Mouse (Mus musculus) gastrocnemius, postnatal 25 days (tissue): ENCODE measurements around the gene Gm21988. TPM values are rescaled to one million over a fixed set of nuclear protein-coding genes. Genes with fewer than 3 reads are reported as not detected.
A peak's percentile ranks its signal among the peaks of the same experiment; 100 is the strongest.

ENCODE experiments used
- DNase-seq: peaks from one replicate; pipeline ENCODE4 v3.0.0; 2022
- total RNA-seq, 2 experiments: library from RNA; stranded (reverse); gene quantifications; 1 replicate in 1 of 2; 2 replicates in 1 of 2; pipeline ENCODE4 v1.2.3; 2021

Gm21988 gene
- total RNA-seq, 2 experiments from 2014 or later, result 2.4 to 3.0 TPM

DNA sequence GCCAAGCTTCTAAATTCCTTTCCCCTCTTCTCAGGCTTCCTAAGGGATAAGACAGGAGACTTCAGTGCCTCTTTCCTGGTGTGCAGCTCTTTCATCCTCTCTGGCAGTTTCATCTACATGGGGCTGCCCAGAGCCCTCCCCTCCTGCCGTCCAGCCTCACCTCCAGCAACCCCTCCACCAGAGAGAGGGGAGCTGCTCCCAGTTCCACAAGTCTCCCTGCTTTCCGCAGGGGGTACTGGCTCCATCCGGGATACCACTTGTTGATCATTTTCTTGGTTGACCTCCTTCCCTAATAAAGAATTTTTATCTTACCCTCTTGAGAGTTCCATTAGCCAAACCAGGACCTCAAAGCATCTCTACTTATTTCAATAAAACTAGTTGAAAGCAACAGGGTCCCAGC is 23.5 kb downstream of the Gm21988 start:
- DNase-seq, result no peak

DNA sequence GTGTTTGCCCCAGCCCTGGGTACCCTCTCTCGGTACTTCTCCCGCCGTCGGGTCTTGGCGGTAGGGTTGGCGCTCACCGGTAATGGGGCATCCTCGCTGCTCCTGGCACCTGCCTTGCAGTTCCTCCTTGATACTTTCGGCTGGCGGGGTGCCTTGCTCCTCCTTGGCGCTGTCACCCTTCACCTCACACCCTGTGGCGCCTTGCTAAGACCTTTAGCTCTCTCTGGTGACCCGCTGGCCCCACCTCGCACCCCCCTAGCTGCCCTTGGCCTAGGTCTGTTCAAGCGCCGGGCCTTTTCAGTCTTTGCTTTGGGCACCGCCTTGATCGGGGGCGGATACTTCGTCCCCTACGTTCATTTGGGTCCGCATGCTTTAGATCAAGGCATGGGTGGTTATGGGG is 24.3 kb downstream of the Gm21988 start:
- DNase-seq, result no peak

DNA sequence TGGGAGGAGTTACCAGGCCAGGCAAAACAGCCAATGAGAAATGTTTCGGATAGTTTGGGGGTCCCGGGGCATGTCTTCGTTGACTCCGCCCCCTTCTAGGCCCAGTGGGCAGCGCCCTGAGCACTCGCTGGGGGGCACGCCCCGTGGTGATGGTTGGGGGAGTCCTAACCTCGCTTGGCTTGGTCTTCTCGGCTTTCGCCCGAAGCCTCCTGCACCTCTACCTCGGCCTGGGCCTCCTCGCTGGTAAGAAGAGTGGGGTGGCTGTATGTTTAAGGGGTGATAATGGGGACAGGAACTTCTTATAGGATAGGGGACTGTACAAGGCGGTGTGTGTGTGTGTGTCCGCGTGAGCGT is 24.8 kb downstream of the Gm21988 start:
- DNase-seq, result no peak

DNA sequence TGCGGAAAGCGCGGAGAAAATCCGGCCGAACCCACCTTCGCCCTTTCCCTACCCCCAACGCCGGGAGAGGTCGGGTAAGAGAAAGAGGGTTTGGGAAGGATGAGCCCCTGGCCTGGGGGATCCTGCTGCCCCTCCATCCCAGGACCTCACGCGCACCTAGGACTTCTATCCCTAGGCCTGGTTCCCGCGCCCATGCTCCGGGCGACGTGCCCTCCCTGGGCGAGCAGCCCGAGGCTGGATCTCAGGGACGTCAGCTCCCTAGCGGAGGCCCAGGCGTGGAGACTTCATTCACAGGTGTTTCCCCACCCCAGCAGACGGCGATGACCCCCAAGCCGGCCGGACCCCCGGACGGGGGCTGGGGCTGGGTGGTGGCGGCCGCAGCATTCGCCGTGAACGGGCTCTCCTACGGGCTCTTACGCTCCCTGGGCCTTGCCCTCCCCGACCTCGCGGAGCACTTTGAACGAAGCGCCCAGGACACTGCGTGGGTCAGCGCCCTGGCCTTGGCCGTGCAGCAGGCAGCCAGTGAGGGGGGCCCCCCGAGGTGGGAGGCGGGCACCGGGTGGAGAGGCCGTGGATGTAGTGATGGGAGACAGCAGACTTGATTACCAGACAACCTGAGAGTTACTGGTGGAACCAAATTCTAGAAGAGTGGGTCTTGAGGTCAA is 25.3 kb downstream of the Gm21988 start:
- DNase-seq, result no peak

DNA sequence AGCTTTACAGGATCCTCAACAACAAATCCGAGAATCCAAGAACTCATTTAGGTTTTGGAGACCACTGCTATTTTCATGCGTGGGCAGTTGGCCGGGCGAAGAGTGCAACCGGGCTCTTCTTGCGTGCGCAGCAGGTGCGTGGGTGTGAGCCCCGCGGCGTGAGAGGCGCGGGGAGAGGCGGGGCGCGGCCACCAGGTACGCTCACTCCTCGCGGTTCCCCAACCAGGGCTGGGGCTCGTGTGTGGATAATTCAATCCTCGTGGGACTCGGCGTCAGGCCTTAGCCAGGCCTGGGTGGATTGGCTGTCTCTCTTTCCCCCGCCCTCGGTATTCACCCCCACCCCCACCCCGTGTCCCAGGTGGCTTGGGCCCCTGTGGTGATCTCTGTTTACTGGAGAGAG is 25.9 kb downstream of the Gm21988 start:
- DNase-seq, result no peak

DNA sequence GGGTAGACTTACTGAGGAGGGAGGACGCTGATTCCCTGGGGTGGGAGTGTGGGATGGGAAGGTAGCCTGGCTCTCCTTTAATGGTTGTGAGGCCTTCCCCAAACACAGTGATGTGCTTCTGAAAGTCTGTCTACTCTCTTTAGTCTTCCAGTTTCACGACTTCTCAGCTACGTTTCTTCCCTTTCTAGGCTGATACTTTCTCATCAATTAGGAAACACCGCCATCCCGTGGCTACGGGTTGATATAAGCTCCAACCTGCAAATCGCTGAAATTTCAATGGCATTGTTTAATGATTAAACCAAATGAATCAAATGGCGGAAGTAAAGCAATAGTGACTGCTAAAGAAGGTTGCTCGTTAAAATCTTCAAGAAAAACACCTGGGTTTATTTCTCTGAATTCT is 26.7 kb downstream of the Gm21988 start:
- DNase-seq, result no peak

DNA sequence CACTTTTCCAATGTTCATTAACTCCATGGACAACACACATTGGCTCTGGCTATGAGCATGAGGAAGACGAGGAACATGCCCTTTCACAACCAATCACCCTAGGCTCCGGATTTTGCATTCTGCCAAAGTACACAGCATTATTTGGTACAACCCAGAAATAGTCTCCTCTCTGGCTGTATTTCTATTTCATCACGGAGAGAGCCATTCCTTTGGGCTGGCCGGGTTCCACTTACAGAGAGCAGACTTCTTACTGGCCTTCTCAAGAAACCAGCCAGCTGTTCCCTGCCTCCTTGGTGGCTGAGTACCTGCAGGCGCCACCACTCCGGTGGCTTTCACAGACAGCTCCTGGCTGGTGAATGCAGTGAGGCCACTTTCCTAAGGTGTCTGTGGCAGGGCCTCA is 27.2 kb downstream of the Gm21988 start, which contains the start of gene Slc16a11:
Slc16a11 (plus strand) TSS at position 330 of the 400 bp plus-strand sequence.
- no peak for DNase-seq

DNA sequence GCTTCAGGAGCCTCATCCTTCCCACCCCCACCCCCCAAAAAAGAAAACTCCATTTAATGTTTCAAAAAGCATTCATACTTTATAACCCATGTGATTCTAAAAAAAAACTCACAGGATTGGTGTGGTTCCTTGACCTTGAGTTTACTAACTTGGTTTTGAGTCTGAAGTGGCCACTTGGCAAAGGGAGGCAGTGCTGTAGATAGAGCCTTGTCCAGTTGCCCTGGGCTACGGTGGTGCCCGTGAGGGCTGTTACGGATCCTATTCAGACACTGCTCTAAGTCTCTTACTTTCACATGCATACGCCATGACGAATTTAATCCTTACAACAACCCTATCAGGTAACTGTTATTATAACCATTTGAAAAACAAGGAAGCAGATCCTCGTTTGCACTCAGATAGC is 27.7 kb downstream of the Gm21988 start:
- no peak for DNase-seq

DNA sequence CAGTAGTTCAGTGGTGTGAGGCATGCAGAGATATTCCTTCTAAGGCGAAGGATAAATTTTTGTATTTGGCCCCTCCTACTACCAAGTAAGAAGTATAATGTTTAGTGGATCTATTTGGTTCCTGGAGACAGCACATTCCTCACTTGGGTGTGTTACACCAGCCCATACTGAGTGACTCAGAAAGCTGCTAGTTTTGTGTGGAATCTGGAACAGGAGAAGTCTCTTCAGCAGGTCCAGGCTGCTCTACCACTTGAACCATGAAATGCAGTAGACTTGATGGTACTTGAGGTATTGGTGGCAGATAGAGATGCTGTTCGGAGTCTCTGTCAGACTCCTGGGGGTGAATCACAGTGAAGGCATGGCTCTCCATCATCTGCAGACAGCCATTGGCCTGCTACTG is 28.9 kb downstream of the Gm21988 start:
- no peak for DNase-seq

DNA sequence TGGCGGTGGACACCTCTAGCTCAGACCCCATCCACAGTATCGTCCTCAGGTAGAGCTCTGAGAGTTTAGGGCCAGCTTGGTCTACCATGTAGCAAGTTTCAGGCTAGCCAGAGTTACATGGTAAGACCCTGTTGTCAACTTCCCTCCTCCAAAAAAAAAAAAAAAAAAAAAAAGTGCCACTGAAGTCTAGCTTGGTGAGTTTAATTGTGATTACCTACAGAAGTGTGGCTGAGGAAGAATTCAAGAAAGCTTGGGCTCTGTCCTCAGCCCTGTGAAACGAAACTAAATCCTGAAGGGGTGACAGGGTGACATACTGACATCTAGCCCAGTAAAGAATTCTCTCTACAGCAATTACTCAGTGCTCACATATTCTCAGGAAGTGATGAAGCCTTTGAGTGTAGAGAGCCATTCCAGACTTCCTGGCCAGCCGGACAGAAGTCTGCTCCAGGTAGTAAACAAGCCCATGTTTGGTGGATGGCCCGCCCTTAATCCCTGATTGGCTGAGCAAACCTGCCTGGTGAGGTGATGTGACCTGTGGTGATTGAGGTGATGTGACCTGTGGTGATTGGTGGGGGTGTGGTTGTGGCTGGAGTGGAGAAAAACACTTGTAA is 30.7 kb downstream of the Gm21988 start:
- DNase-seq, result no peak

DNA sequence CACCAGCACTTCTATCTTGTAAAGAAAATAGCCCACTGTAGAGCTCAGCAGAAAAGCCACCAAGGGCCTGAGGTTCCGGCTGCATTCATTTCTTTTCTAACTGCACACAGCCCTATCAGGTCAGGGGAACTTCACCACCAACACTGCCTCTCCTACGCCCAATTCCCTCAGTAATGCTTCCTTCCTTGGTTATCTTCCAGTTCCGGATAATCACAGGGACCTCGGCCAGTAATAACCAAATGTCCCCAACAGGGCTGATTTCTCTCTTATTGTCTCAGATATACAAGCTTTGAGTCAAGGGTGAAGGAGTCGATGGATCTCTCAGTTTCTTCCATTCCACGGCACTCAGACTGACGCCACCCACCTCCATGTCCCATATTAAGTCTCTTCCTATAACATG is 32.3 kb downstream of the Gm21988 start:
- no peak for DNase-seq

DNA sequence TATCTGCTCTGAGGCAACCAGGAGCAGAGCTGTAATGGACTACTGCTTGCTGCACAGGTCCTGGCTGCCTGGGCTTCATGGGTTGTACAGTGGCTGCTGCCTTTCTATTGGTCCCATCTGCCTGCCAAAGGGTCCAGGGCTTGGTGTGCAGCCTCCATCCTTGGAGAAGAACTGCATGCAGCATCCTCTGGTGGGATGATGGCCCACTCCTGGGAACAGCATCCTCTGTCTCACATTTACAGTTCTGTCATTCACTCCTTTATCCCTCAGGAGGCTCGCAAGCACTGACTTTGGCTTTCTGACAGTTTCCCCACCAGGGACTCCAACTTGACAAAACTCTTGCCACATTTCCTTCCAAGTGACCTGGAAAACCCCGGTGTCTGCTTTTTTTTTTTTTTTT is 32.8 kb downstream of the Gm21988 start:
- DNase-seq, result no peak

DNA sequence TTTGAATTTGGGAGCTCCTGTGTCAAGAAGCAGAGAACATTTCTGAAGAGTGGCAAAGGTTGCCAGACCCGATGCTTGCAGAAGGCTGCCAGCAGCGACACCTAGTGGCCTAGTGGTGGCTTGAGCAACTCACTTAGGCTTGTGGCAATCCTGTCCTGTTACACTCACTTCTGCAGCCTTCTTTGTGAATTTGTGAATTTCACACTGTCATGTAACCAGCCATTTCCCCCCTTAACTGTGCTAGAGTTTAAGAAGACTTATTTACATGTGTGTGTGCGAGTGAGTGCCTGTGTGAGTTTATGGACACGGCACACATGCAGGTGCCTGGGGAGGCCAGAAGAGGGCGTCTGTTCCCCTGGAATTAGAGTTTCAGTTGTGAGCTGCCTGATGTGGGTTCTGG is 37.9 kb downstream of the Gm21988 start:
- peak; percentile 62 for DNase-seq

DNA sequence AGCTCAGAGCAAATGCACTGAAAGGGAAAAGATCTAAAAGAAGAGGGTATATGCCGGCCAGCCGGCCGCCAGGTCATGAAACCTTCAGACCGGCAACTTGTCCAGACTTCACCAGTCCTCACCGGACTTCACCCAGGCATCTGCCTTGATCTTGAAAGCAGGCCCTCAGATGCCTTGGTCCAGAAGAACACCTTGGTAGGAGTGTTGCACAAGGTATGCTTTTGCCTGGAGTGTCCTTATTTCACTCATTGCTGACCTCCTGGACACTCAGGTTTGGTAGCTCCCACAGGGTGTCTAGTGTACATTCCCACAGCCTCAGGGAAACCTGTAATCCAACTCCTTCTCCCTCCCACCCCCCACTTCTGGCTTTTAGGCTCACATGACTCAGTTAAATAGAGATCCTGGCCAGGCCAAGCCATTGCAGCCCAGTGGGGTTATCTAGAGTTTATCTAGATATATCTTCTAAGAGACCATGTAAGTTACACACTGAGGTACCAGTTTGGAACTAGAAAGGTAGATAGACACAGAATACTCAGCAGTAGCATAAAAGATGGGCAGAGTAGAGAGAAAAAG is 39.5 kb downstream of the Gm21988 start:
- no peak for DNase-seq

DNA sequence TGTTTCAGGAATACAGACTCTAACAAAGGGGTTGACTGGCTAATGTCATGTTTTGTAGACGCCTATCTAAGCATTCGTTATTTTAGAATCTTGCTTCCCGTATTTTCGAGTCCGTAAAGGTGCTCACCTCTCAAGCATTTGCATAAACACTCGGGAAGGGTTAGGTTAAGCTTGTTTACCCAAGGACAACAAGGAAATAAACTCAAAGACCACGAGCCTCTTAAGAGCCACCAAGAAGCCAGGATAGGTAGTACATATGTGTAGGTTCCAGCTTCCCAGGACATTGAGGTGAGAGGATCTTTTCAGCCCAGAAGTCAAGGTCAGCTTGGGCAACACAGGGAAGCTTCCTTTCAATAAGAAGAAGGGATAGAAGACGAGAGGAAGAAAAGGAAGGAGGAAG is 40.5 kb downstream of the Gm21988 start:
- no peak for DNase-seq

DNA sequence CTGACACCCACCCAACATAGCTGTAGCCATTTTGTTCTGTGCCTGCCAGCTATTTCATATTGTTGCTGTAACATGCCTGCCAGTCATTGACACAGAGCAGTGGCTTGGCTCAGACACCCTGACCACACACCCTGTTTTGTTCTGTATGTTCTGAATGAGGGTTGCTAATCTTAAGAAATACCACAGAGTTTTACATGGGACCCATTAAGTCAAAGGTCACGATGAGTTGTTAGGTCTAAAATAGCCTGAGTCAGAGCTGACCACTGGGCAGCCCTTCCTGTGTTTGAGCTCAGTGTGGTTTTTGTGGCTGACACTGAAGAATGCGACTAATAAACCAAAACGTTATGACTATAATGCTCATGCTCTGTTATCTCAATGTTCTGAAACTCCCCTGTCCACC is 41.3 kb downstream of the Gm21988 start:
- no peak for DNase-seq

DNA sequence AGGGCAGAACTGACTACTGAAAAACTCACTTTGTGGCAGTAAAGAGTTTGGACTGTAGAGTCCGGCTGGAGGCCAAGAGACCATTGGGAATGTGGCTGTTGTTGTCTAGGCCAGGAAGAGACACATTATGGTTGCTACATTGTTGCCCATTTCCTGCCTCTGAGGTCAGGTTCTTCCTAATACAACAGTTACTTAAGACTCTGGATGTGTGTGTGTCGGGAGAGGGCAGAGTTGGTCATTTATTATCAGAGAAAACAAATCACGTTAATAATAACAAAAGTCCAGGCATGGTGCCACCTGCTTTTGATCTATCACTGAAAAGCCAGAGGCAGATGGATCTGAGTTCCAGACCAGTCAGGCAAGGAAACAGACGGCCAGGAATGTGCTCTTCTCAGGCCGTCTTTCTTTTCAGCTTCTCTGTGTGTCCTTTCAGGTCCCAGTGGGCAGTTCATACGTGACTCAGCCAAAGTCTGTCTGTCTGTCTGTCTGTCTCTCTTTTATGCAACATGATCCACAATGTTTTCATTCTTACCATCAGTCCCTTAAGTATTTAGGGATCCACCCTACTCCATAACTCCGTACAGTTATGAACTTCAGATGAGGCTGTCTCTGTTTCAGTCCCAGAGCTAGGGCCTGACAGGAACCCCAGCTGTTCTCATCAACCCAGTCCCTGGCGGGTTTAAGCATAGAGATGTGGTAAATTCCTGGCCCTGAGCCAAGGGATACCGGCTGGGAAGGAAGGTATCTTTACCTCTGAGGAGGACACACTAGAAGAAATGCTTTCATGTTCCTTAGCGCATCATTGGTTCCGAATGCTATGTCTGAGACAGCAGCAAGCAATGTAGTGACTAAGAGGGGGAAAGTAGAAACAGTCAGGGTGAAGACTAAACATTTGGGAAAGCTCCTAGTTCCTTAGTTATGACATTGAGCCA is 46.0 kb downstream of the Gm21988 start:
- DNase-seq, result no peak

DNA sequence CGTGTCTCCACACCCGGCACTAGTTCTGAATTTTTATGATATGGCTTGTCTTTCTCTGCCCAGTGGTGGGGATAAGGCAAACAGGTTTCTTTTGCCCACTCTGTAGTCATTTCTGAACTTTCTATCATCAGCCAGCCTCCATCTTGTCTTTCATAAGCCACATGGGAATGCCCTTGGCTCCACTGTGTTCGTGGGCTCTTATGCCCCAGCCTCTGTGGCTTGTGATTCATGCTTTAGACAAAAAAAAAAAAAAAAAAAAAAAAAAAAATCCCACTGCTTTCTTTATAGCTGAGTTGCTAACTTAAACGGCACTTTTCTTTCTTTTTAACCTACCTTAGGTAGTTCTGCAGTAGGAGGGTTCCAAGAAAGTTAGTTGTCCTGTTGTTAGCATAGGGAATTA is 47.5 kb downstream of the Gm21988 start:
- DNase-seq, result no peak

DNA sequence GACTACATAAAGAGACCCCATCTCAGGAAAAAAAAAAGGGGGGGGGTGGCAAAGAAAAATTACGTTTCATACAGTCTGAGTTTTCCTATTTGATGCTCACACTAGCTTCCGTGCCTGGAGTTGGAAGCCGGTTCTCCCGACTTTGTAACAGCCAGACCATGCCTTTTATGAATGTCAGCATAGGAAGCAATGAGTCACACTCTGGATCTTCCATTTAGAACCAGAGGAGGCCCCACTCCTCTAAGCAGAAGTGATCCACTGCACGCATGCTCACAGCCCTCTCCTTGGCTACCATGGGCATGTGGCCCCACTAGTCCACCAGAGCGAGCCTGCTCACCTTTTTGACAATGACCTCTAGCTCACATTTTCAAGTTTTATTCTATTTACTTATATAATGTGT is 48.4 kb downstream of the Gm21988 start:
- DNase-seq, result no peak

DNA sequence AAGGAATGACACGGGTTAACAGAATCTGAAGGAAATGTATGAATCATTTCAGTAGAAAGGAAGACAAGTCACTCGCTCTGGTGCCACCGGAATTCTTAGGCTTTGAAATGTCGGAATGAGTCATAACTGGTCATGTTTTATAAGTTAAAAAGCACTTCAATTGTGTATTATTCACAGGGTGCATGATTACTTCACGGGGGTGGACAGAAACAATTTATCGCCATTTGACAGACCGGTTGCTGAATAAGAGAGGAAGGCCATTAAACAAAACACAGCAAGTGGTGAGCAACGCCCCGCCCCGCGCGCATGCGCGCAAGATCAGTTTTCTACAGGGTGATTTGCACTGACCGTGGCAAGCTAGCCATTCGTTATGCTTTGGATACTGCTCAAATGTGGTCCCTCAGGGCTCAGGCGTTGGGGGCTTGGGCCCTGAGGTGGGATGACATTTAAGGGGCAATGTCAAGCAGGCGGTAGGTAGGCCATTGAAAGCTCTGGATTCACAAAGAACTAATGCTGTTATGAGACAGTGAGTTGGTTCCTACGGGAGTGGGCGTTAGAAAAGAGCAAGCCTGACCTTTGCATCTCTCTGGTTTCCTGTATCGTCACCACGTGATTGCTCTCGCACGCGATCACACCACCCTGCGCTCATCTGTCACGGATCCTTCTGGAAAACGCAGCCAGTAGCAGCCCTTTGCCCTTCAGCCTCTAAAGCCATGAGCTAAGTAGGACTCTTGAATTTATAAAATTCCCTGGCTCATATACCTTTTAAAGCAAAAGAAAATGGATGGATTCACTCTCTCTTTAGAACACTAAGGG is 50.1 kb downstream of the Gm21988 start:
- DNase-seq, result no peak
